28 mouse cellular contexts compared by ENCODE assay signal in the genomic region with DNA sequence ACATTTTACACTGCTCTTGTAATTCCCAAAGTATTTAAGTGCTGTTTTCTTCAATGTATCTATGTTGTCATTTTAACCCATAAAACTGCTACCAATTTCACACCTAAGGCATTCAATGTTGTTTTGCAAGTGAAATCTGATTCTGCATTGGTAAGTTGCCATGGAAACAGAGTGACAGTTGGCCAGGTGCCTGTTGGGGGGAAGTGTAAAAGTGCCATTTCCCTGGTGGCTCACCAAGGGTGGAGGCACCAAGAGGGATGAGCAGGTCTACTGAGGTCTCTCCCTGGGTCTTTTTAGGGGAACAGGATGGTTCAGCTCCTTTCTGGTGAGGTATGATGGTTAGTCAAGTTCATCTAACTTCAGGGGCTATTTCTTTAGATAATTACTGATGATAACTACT.
A peak's percentile ranks its signal among the peaks of the same experiment; 100 is the strongest.
DNase-seq lines count a peak whose midpoint lies in the region; ATAC-seq and TF ChIP-seq lines count a peak whose summit lies in the region.
"Had no signal": no experiment of that assay in that cellular context is flagged by ENCODE, and none has a peak within 500 bp of the region (broad histone marks: within the 10 kb centered on the region; RNA-seq: fewer than 3 reads in every experiment).

No protein-coding gene starts in this region.

- peak; percentile 10 for DNase-seq in embryo, embryonic 11 days
- no peak for DNase-seq in embryo, embryonic 9.5 days (ENCODE audit: extremely low spot score)
- peak; percentile 38 for DNase-seq in hindbrain, postnatal 0 days (ENCODE audit: low spot score)
- DNase-seq in hindbrain, embryonic 10.5 days (ENCODE audit: low spot score): no peak
- peak; percentile 7 to 10 for DNase-seq in right cerebral cortex, adult 2 months (ENCODE audit: low spot score in 2 of 2)
- DNase-seq in right cerebral cortex, postnatal 36 days (ENCODE audit: low spot score in 2 of 2): no peak
- DNase-seq in embryonic facial prominence, embryonic 14.5 days (ENCODE audit: low spot score): peak; percentile 27
- DNase-seq in heart, adult 8-10 months (ENCODE audit: low spot score): no peak
- DNase-seq: adrenal gland, postnatal 36 days; cerebellum, adult 8-10 months; gastrocnemius, postnatal 14 days; heart, adult 11 months; heart, postnatal 10 days; kidney, adult 18-20 months; kidney, postnatal 4 days; liver, postnatal 0 days; right cerebral cortex, postnatal 25 days; thymus, adult 18-20 months; thymus, postnatal 4 days had no signal

- H3K9me3 ChIP-seq in hindbrain, postnatal 0 days (ENCODE audit: low read length): no peaks in the 10 kb centered on the region
- H3K9me3 ChIP-seq in hindbrain, embryonic 10.5 days: no peaks in the 10 kb centered on the region
- no peaks in the 10 kb centered on the region for H3K9me3 ChIP-seq in embryonic facial prominence, embryonic 14.5 days (ENCODE audit: control insufficient read depth, low read length)
- H3K9me3 ChIP-seq: forebrain, embryonic 10.5 days; heart, embryonic 12.5 days; hindbrain, embryonic 12.5 days; limb, embryonic 12.5 days; midbrain, embryonic 12.5 days had no signal

- H3K27me3 ChIP-seq in hindbrain, postnatal 0 days (ENCODE audit: insufficient read depth, low read length): no peaks in the 10 kb centered on the region
- no peaks in the 10 kb centered on the region for H3K27me3 ChIP-seq in hindbrain, embryonic 10.5 days (ENCODE audit: insufficient read depth, poor library complexity, severe bottlenecking)
- H3K27me3 ChIP-seq in embryonic facial prominence, embryonic 14.5 days (replicated peaks; ENCODE audit: control insufficient read depth, insufficient read depth, low read length): no peaks in the 10 kb centered on the region
- H3K27me3 ChIP-seq: heart, embryonic 12.5 days; hindbrain, embryonic 12.5 days; limb, embryonic 12.5 days had no signal

- H3K36me3 ChIP-seq in hindbrain, postnatal 0 days (ENCODE audit: insufficient read depth, low read length): no peaks in the 10 kb centered on the region
- no peaks in the 10 kb centered on the region for H3K36me3 ChIP-seq in hindbrain, embryonic 10.5 days
- H3K36me3 ChIP-seq in embryonic facial prominence, embryonic 14.5 days (ENCODE audit: control insufficient read depth, insufficient read depth, low read length): no peaks in the 10 kb centered on the region
- H3K36me3 ChIP-seq: forebrain, embryonic 10.5 days; heart, embryonic 12.5 days; hindbrain, embryonic 12.5 days; limb, embryonic 12.5 days; midbrain, embryonic 12.5 days had no signal

- TF ChIP-seq CTCF in hindbrain, postnatal 0 days (IDR thresholded peaks at IDR 0.05; ENCODE audit: low read depth): no peak

- H3K4me1 ChIP-seq in hindbrain, postnatal 0 days (ENCODE audit: insufficient read depth, low read length): no peaks in the 10 kb centered on the region
- peaks cover 10% of the 10 kb centered on the region; the same call in 1 of the 2 replicates for H3K4me1 ChIP-seq in hindbrain, embryonic 10.5 days (replicated peaks)
- H3K4me1 ChIP-seq in embryonic facial prominence, embryonic 14.5 days (ENCODE audit: control insufficient read depth, insufficient read depth, low read length): no peaks in the 10 kb centered on the region
- H3K4me1 ChIP-seq: heart, embryonic 12.5 days; limb, embryonic 12.5 days had no signal

- H3K4me2 ChIP-seq in hindbrain, postnatal 0 days (ENCODE audit: low read depth, low read length): no peak overlapping the region
- H3K4me2 ChIP-seq in embryonic facial prominence, embryonic 14.5 days (ENCODE audit: low read depth, low read length): no peak overlapping the region
- H3K4me2 ChIP-seq: heart, embryonic 12.5 days; hindbrain, embryonic 12.5 days; limb, embryonic 12.5 days; liver, embryonic 11.5 days; midbrain, embryonic 12.5 days had no signal

- no peak for ATAC-seq in hindbrain, postnatal 0 days
- ATAC-seq in embryonic facial prominence, embryonic 14.5 days (ENCODE audit: low read depth): no peak
- ATAC-seq: inflammation-experienced regulatory T-cells, adult 6 months; liver, postnatal 0 days; lung, postnatal 0 days had no signal

- no peak overlapping the region for H3K27ac ChIP-seq in hindbrain, postnatal 0 days
- H3K27ac ChIP-seq in hindbrain, embryonic 10.5 days: no peak overlapping the region
- H3K27ac ChIP-seq in embryonic facial prominence, embryonic 14.5 days (replicated peaks; ENCODE audit: low read depth, low read length): no peak overlapping the region
- H3K27ac ChIP-seq: forebrain, embryonic 10.5 days; hindbrain, embryonic 12.5 days; limb, embryonic 12.5 days; macrophage; midbrain, embryonic 12.5 days had no signal

- H3K9ac ChIP-seq in hindbrain, postnatal 0 days (replicated peaks; ENCODE audit: low read length): no peak overlapping the region
- H3K9ac ChIP-seq in embryonic facial prominence, embryonic 14.5 days (ENCODE audit: low read depth, low read length): no peak overlapping the region
- H3K9ac ChIP-seq: heart, embryonic 12.5 days; hindbrain, embryonic 12.5 days; limb, embryonic 12.5 days; liver, postnatal 0 days; midbrain, embryonic 12.5 days had no signal

- H3K4me3 ChIP-seq in hindbrain, postnatal 0 days (ENCODE audit: low read length): no peak overlapping the region
- H3K4me3 ChIP-seq in hindbrain, embryonic 10.5 days: no peak overlapping the region
- H3K4me3 ChIP-seq in embryonic facial prominence, embryonic 14.5 days (ENCODE audit: low read depth, low read length): no peak overlapping the region
- H3K4me3 ChIP-seq: forebrain, embryonic 10.5 days; heart, embryonic 12.5 days; hindbrain, embryonic 12.5 days; limb, embryonic 12.5 days; midbrain, embryonic 12.5 days had no signal

Comparison
In these comparisons a context has a peak if more than half of its experiments do, and no peak if none do; other contexts are left out.
1. DNase-seq: peak in embryo, embryonic 11 days (single experiment), hindbrain, postnatal 0 days (single experiment), right cerebral cortex, adult 2 months (2 of 2) and embryonic facial prominence, embryonic 14.5 days (single experiment); none in embryo, embryonic 9.5 days (single experiment), hindbrain, embryonic 10.5 days (single experiment), right cerebral cortex, postnatal 36 days (0 of 2) and heart, adult 8-10 months (single experiment).